8 mouse cellular contexts compared by ENCODE assay signal in the genomic region with DNA sequence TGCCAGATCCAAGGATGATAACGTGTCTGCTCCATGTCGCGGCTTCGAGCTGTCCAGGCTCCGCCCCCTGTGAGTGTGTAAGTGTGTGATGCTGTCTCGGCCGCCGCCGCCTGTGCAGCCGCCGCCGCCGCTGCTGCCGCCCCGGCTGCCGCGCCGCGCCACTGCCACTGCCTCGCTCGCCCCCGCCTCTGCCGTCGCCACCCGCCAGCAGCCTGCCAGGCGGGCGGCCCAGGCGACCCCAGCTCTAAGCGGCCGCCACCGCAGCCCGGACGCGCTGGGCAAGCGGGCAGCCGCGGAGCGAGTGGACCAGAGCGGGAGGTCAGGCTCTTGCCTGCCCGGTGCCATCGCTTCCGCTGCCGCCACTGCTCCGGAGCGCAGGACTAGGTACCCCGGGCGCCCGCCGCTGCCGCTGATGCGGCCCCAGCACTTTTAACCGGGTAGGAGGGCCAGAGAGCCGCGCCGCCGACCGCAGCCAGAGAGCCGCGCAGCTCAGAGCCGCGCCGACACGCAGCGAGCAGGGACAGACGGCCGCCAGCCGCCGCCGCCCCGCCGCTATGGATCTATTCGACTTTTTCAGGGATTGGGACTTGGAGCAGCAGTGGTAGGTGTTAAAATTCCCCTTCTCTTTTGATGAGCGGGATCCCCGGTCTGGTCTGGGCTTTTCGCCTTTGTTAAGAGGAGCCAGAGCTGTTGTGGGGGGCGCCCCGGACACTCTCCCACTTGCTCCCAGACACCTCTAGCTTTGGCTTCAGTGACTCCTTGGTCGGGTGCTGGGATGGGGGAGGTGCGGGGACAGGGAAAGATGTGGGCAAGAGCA. TPM values are rescaled to one million over a fixed set of nuclear protein-coding genes. Genes with fewer than 3 reads are reported as not detected.
DNase-seq lines count a peak whose midpoint lies in the region; ATAC-seq and TF ChIP-seq lines count a peak whose summit lies in the region.

A gene (plus strand): TSS at position 57 of the 817 bp plus-strand sequence.

- TF ChIP-seq CTCF in E14TG2a.4 (conservative IDR thresholded peaks at IDR 0.05; ENCODE audit: low read length), result no peak
- TF ChIP-seq CTCF in lung, postnatal 0 days (IDR thresholded peaks at IDR 0.05), result no peak

- peak; percentile 73 for DNase-seq in brain, adult 2 months (ENCODE audit: low read depth, low spot score)
- peak; percentile 35 for DNase-seq in heart, postnatal 4 days
- peak; percentile 35 to 55 for DNase-seq in layer of hippocampus, postnatal 10 days (ENCODE audit: low spot score in 2 of 2)
- peak; percentile 39 for DNase-seq in lung, postnatal 0 days (ENCODE audit: low spot score)
- peak; percentile 40 to 53 for DNase-seq in right cerebral cortex, adult 2 months (ENCODE audit: low spot score in 2 of 2)
- no peak for DNase-seq in thymus, postnatal 0 days (ENCODE audit: low spot score)

- peak within 1 kb of the TSS; percentile 70 for H3K9ac ChIP-seq in forebrain, embryonic 12.5 days
- H3K9ac ChIP-seq in lung, postnatal 0 days (replicated peaks; ENCODE audit: low read depth), result no peak within 1 kb of the TSS

- peak within 1 kb of the TSS; percentile 74 for H3K27ac ChIP-seq in forebrain, embryonic 12.5 days
- H3K27ac ChIP-seq in lung, postnatal 0 days (ENCODE audit: low read length), result no peak within 1 kb of the TSS

- peak within 1 kb of the TSS; percentile 60 for H3K4me2 ChIP-seq in forebrain, embryonic 12.5 days
- peak within 1 kb of the TSS; percentile 72 for H3K4me2 ChIP-seq in lung, postnatal 0 days (replicated peaks; ENCODE audit: low read depth, low read length)

- no peaks in the 10 kb centered on the region for H3K9me3 ChIP-seq in E14TG2a.4 (ENCODE audit: low read length)
- H3K9me3 ChIP-seq in forebrain, embryonic 12.5 days, result no peaks in the 10 kb centered on the region
- no peaks in the 10 kb centered on the region for H3K9me3 ChIP-seq in lung, postnatal 0 days (ENCODE audit: low read length)

- H3K4me3 ChIP-seq in E14TG2a.4 (replicated peaks; ENCODE audit: low read length), result peak within 1 kb of the TSS; percentile 78
- H3K4me3 ChIP-seq in forebrain, embryonic 12.5 days (replicated peaks), result peak within 1 kb of the TSS; percentile 63
- H3K4me3 ChIP-seq in lung, postnatal 0 days (ENCODE audit: low read depth, low read length), result peak within 1 kb of the TSS; percentile 50

- no peaks in the 10 kb centered on the region for H3K36me3 ChIP-seq in E14TG2a.4 (ENCODE audit: insufficient read depth, low read length)
- no peaks in the 10 kb centered on the region for H3K36me3 ChIP-seq in forebrain, embryonic 12.5 days (replicated peaks)
- H3K36me3 ChIP-seq in lung, postnatal 0 days (ENCODE audit: insufficient read depth, low read length), result no peaks in the 10 kb centered on the region

- peaks cover 25% of the 10 kb centered on the region for H3K27me3 ChIP-seq in E14TG2a.4 (ENCODE audit: insufficient read depth, low read length)
- H3K27me3 ChIP-seq in forebrain, embryonic 12.5 days, result no peaks in the 10 kb centered on the region
- no peaks in the 10 kb centered on the region for H3K27me3 ChIP-seq in lung, postnatal 0 days (replicated peaks; ENCODE audit: insufficient read depth, low read length)

- peaks cover 4% of the 10 kb centered on the region; the same call in 1 of the 2 replicates for H3K4me1 ChIP-seq in E14TG2a.4 (replicated peaks; ENCODE audit: low read depth, low read length)
- peaks cover 9% of the 10 kb centered on the region; the same call in 1 of the 2 replicates for H3K4me1 ChIP-seq in forebrain, embryonic 12.5 days
- no peaks in the 10 kb centered on the region for H3K4me1 ChIP-seq in lung, postnatal 0 days (ENCODE audit: insufficient read depth, low read depth, low read length)

- ATAC-seq in forebrain, embryonic 12.5 days (ENCODE audit: low FRiP score), result peak; percentile 94
- ATAC-seq in lung, postnatal 0 days, result peak; percentile 72

- WGBS in forebrain, embryonic 12.5 days, result 12% methylated on average over 45 of the region's 79 CpGs
- whole genome bisulfite sequencing in lung, postnatal 0 days, result 19% methylated on average over 35 of the region's 79 CpGs

- TF ChIP-seq EP300 in lung, postnatal 0 days (IDR thresholded peaks at IDR 0.05), result no peak

RNA-seq across cellular contexts. Expression of the gene that starts here (rescaled TPM):
- 17.0 and 17.3 TPM in 2 replicates for polyA plus RNA-seq in forebrain, embryonic 12.5 days (2016; fragmentation: Nextera tagmentation; extraction: Ambion mirVana)
- total RNA-seq in heart, postnatal 4 days (2021), result 10 to 100 TPM in 1 of 2 experiments, 1 to 10 TPM in 1; 8.1 to 10.1 TPM
- total RNA-seq in layer of hippocampus, postnatal 10 days (2021), result 10 to 100 TPM; 19.8 to 21.2 TPM
- 1.9 and 3.0 TPM in 2 replicates for polyA plus RNA-seq in lung, postnatal 0 days (2015; fragmentation: Nextera tagmentation; extraction: Ambion mirVana)
- 0.06 TPM in 1 of 2 replicates, not detected in the other for polyA plus RNA-seq in thymus, postnatal 0 days (2015; fragmentation: Nextera tagmentation; extraction: Ambion mirVana)
